Mouse (Mus musculus) right cerebral cortex, postnatal 10 days (tissue): Measurements from ENCODE around the gene Nfkb2.

Experiments
- DNase-seq, 2 experiments: peaks; one replicate each; pipeline ENCODE4 v3.0.0; 2021; ENCODE audit warnings: low spot score in 2 of 2

Gene Nfkb2

GRCm38 (mm10) chr19:46344710-46345419 lies 40.7 kb downstream of the Nfkb2 start:
- DNase-seq: no peak

DNA sequence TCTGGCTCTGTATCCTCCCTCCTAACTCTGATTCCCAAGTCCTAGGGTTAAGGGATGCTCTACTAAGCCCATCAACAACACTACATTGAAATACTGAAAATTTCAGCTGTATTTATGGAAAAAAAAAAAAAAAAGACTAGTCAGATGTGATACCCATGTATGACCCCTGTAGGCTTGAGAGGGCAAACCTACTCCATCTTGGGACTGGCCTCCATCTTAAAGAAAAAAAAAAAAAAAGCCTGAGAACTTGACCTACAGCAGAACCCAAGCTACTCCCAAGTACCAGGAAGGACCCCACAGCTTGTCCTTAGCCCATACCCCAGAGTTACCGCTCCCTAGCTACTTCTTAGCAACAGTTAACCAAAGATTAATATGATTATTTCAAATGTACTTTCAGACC lies 43.0 kb downstream of the Nfkb2 start:
- DNase-seq: no peak

- peak in 1 of 2 experiments; percentile 20 for DNase-seq
Measured at GRCm38 (mm10) chr19:46347936-46348668, 44.0 kb downstream of the Nfkb2 start.

DNA sequence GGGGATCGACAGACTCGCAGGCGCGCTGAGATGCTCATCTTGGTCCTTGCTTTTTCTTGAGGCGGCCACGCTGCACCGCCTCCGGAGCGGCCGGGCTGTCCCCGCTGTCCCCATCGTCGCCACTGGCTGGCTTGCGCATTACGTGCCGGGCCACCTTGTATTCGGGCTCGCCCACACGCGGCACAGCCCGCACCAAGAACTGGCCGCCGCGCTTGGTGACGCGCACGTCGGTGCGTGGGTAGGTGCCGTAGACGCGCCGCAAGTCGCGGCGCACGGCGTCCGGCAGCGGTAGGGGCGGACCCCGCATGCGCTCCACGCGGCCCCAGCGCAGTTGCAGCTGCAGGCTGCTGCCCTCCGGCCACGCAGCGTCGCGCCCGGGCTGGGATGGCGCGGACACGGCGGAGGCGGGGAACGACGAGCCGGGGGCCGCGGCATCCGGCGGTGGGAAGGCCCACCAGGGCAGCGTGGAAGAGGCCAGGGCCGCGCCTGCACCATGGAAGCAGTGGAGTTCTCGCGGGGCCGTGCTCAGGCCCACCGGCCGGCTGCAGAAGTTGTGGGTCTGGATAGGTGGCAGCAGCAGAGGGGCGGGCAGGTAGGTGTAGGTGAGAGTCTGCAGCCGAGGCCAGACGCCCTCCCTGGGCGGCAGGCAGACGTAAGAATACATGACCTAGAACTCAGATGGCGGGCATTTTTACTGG lies 44.8 kb downstream of the Nfkb2 start:
- DNase-seq: peak; percentile 94 to 95

- no peak for DNase-seq
Measured at GRCm38 (mm10) chr19:46349550-46349949, 45.4 kb downstream of the Nfkb2 start.

- DNase-seq: peak in 1 of 2 experiments; percentile 37
Measured at GRCm38 (mm10) chr19:46350168-46350932, 46.2 kb downstream of the Nfkb2 start, which contains the start of gene 2310034G01Rik. Gene 2310034G01Rik, minus strand, starts transcription at chr19:46350302.

DNA sequence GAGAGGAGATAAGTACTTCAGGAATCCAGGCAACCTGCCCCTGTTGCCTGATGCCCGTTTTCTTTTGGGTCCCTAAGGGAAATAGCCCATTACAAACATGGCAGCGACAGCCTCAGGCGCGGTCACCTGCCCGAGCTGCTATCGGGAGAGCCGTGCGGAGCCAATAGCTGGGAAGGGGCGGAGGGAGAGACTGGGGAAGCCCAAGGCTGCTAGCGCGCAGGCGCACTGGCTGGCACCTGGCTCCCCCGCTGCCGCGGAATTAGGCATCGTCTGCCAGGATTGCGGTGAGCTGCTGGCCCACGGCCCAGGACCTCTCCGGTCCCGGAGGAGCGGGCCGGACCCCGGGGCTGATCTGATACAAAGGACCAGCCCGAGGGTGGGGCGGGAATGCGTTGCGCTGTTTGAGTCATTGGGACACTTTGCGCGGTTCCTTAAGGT lies 52.6 kb downstream of the Nfkb2 start:
- peak; percentile 95 for DNase-seq

DNA sequence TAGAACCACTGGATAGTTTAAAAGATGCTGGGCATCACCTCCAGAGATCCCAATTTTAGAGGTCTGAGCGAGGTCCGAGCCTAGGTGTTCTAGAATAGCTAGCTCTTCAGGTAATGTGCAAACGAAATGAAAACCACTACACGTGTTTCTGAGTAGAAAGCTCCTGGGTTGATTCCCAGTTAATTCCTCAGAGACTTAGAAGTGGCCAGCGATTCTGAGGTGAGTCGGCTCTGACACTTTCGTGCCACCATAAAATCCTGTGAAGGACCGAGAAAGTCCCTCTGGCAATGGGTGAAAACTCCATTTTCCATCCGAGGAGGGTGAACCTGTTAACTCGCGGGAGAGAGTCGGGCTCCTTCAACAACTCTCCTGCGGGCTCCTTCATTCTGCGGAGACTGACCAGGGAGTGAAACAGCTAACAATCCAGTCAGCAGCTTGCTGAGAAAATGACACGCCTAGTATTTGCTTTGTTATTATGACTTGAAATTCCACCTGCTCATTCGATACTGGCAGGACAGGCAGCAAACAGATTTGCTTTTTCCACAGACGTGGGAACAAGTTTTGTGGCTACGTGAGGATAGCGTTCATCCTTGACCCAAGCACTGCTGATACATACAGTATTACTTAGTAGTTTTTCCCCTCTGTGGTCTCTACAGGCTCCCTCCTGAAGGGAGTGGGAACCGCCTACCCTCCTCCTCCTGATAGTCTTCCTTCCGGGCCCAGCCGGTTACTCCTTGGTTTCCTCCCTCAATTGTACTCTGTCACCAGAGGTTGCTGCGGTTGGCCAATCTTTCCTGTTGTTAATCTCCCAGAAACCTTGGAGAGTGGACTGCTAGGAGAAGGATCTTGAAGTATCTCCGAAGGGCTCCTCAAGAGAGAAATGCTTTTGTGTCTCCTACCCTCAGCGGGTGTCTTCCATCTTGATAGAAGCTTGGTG lies 53.5 kb downstream of the Nfkb2 start:
- DNase-seq: no peak

DNA sequence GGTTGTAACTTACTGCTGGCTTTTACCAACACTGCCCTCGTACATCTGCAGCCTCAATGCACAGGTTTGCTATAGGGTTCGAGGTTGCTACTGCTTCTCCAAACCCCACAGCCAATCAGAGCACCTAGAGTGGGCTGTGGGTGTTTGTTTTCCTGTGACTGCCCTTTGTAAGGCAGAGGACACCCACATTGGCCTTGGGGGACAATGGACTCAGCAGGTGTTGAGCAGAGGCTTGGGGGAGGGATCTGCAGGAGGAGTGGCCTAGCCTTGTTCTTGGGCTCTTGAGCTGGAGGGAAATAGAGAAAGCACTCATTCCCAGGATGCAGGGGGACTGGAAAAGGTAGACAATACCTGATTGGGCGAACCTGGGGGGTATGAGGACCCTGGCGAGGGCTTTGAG lies 54.3 kb downstream of the Nfkb2 start:
- no peak for DNase-seq
